Comparison of ENCODE assay signal across 17 mouse cellular contexts in genomic region chr11:75899676-75900075, GRCm38 (mm10). TPM values are rescaled to one million over a fixed set of nuclear protein-coding genes. Genes with fewer than 3 reads are reported as not detected.
A peak's percentile ranks its signal among the peaks of the same experiment; 100 is the strongest.
DNase-seq lines count a peak whose midpoint lies in the region; ATAC-seq and TF ChIP-seq lines count a peak whose summit lies in the region.
"Had no signal": no experiment of that assay in that cellular context is flagged by ENCODE, and none has a peak within 500 bp of the region (broad histone marks: within the 10 kb centered on the region; RNA-seq: fewer than 3 reads in every experiment).

No protein-coding gene starts in this region.

- H3K9ac ChIP-seq in lung, embryonic 14.5 days: no peak overlapping the region
- no peak overlapping the region for H3K9ac ChIP-seq in midbrain, embryonic 16.5 days (ENCODE audit: low read depth, low read length)
- H3K9ac ChIP-seq: intestine, embryonic 15.5 days; limb, embryonic 15.5 days had no signal

- DNase-seq in cerebellum, adult 11 months: peak; percentile 31
- DNase-seq in lung, embryonic 14.5 days: peak; percentile 14
- DNase-seq in lung, postnatal 36 days: no peak
- DNase-seq in cerebellum, postnatal 25 days: peak; percentile 61 to 67
- DNase-seq in thymus, postnatal 25 days: no peak
- DNase-seq in urinary bladder, postnatal 25 days (ENCODE audit: low spot score): no peak
- DNase-seq: adrenal gland, postnatal 36 days; heart, adult 18-20 months; heart, postnatal 10 days; kidney, postnatal 10 days; lung, adult 18-20 months; thymus, postnatal 36 days had no signal

- H3K36me3 ChIP-seq in lung, embryonic 14.5 days (ENCODE audit: insufficient read depth): no peaks in the 10 kb centered on the region
- no peaks in the 10 kb centered on the region for H3K36me3 ChIP-seq in midbrain, embryonic 16.5 days (ENCODE audit: control insufficient read depth, insufficient read depth, low read length)
- H3K36me3 ChIP-seq: intestine, embryonic 15.5 days; limb, embryonic 15.5 days had no signal

- no peak for ATAC-seq in cerebellum, adult (ENCODE audit: insufficient number of reproducible peaks, low FRiP score, low TSS enrichment)
- ATAC-seq in lung, embryonic 14.5 days (ENCODE audit: insufficient read depth): no peak
- 0 out of 2 replicates have a peak, but pooled peaks have one; percentile 13 for ATAC-seq in midbrain, embryonic 16.5 days
- ATAC-seq: intestine, embryonic 15.5 days had no signal

- TF ChIP-seq CTCF in lung, embryonic 14.5 days (IDR thresholded peaks at IDR 0.05; ENCODE audit: low read depth): no peak

- H3K4me3 ChIP-seq in lung, embryonic 14.5 days (ENCODE audit: low read depth, low read length): no peak overlapping the region
- H3K4me3 ChIP-seq in midbrain, embryonic 16.5 days (ENCODE audit: low read depth, low read length): no peak overlapping the region
- H3K4me3 ChIP-seq: intestine, embryonic 15.5 days; limb, embryonic 15.5 days; megakaryocyte, embryonic 14.5 days had no signal

- no peaks in the 10 kb centered on the region for H3K27me3 ChIP-seq in lung, embryonic 14.5 days (ENCODE audit: insufficient read depth, low read length)
- no peaks in the 10 kb centered on the region for H3K27me3 ChIP-seq in midbrain, embryonic 16.5 days (ENCODE audit: control insufficient read depth, insufficient read depth, low read depth, low read length)
- H3K27me3 ChIP-seq: intestine, embryonic 15.5 days; limb, embryonic 15.5 days had no signal

- WGBS in lung, embryonic 14.5 days: 44% methylated on average over 9 of the region's 9 CpGs
- 22% methylated on average over 9 of the region's 9 CpGs for WGBS in midbrain, embryonic 16.5 days

- 0 out of 2 replicates have a peak, but pooled peaks cover 5% of the 10 kb centered on the region for H3K4me1 ChIP-seq in lung, embryonic 14.5 days (ENCODE audit: insufficient read depth)
- peaks cover 17% of the 10 kb centered on the region for H3K4me1 ChIP-seq in midbrain, embryonic 16.5 days (ENCODE audit: control insufficient read depth, insufficient read depth, low read length)
- H3K4me1 ChIP-seq: limb, embryonic 15.5 days had no signal

- no peak overlapping the region for H3K27ac ChIP-seq in lung, embryonic 14.5 days (ENCODE audit: low read depth)
- peak overlapping the region; percentile 48; the same call in 1 of the 2 replicates for H3K27ac ChIP-seq in midbrain, embryonic 16.5 days (ENCODE audit: low read length)
- H3K27ac ChIP-seq: intestine, embryonic 15.5 days; limb, embryonic 15.5 days had no signal

- 0 out of 2 replicates have a peak, but pooled peaks cover 3% of the 10 kb centered on the region for H3K9me3 ChIP-seq in lung, embryonic 14.5 days (ENCODE audit: low read depth, low read length)
- H3K9me3 ChIP-seq in midbrain, embryonic 16.5 days (replicated peaks; ENCODE audit: control insufficient read depth, low read length, poor library complexity, severe bottlenecking): no peaks in the 10 kb centered on the region
- H3K9me3 ChIP-seq: intestine, embryonic 15.5 days; limb, embryonic 15.5 days had no signal

- no peak overlapping the region for H3K4me2 ChIP-seq in lung, embryonic 14.5 days
- H3K4me2 ChIP-seq in midbrain, embryonic 16.5 days (ENCODE audit: low read length): no peak overlapping the region
- H3K4me2 ChIP-seq: intestine, embryonic 15.5 days; limb, embryonic 15.5 days had no signal

RNA-seq across cellular contexts. Expression of gene Rph3al, which starts 38.6 kb away (rescaled TPM):
- 5.3 and 6.7 TPM in 2 replicates for polyA plus RNA-seq in lung, embryonic 14.5 days (2014; fragmentation: Nextera tagmentation; extraction: Ambion mirVana)
- 3.4 and 4.9 TPM in 2 replicates for polyA plus RNA-seq in midbrain, embryonic 16.5 days (2015; fragmentation: Nextera tagmentation; extraction: Ambion mirVana)

Comparison
In these comparisons a context has a peak if more than half of its experiments do, and no peak if none do; other contexts are left out.
1. DNase-seq: peak in cerebellum, adult 11 months (single experiment), lung, embryonic 14.5 days (single experiment) and cerebellum, postnatal 25 days (2 of 2); none in lung, postnatal 36 days (single experiment), thymus, postnatal 25 days (single experiment) and urinary bladder, postnatal 25 days (single experiment).